Mouse (Mus musculus): ENCODE measurements around the gene Dusp10. TPM values are rescaled to one million over a fixed set of nuclear protein-coding genes. Genes with fewer than 3 reads are reported as not detected.

Dusp10 gene
- polyA plus RNA-seq, 1 experiment from 2014 or later: 5.7 TPM

DNA sequence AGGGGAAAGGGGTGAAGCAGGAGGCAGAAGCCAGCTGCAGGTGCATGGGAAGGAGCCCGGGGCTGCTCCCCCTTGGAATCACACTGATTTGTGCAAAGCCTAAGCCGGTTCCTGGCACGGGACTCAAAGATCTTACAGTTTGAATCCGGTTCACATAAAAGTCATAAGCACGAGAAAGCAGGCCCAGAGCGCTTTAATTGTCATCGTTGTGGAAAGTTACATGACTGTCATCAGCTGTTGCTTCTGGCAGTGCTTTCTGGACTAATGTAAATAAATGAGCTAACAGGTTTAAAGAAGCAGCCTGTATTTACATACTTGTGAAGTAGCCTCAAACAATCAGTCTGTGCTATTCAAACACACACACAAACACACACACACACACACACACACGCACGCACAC is 47.3 kb downstream of the Dusp10 start:
- ATAC-seq: no peak
- Histone ChIP-seq H3K27ac (no peak overlapping the region), H3K36me3 (no peaks in the 10 kb centered on the region), H3K4me2 (replicated peaks) (no peak overlapping the region), H3K4me1 (replicated peaks) (peaks cover 2% of the 10 kb centered on the region; the same call in 1 of the 2 replicates), H3K9ac (replicated peaks) (no peak overlapping the region), H3K27me3 (no peaks in the 10 kb centered on the region), H3K4me3 (replicated peaks) (no peak overlapping the region), H3K9me3 (no peaks in the 10 kb centered on the region)
- WGBS: 78% methylated on average over 9 of the region's 9 CpGs

DNA sequence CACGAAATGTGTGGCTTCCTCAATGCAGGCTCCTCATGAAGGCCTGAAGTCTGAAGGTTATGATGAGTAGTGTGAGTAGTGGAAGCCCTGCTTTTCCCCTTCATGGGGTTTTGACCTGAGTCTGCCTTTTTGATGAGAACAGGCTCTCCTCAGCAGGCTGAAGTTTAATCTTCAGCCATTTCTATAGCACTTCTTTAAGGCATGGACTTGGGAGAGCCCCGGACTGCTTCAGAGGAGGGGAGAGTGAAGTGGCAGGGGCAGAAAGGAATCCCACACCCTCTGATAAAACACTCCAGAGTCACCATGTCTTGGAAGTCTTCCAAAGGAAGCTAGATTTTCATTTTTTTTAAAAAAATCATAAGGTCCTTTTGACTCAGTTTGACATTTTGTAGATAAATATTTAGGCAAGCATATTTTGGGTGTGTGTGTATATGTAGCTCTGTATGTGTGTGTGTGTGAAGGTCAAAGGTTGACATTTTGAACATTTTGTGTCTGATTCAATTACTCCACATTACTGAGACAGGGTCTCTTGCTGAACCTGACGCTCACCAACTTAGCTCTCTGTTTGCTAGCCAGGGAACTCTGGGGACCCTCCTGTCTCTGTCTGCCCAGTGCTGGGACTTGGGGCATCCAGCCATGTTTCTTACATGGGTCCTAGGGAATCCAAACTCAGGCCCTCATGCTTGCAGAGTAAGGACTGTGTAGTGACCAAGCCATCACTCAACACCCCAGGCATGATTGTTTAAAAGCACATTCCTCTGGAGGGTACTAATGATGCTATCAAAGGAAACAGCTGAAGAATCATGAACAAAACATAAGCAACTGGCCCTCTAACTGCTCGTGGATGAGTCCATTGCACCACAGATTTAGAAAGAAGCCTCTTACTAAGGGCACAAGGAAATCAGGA is 48.0 kb downstream of the Dusp10 start:
- no peaks in the 10 kb centered on the region for H3K27me3 ChIP-seq
- peaks cover 9% of the 10 kb centered on the region for H3K4me1 ChIP-seq (replicated peaks)
- 82% methylated on average over 4 of the region's 4 CpGs for WGBS
- H3K4me3 ChIP-seq (replicated peaks): no peak overlapping the region
- H3K27ac ChIP-seq: no peak overlapping the region
- no peaks in the 10 kb centered on the region for H3K9me3 ChIP-seq
- H3K4me2 ChIP-seq (replicated peaks): no peak overlapping the region
- H3K36me3 ChIP-seq: no peaks in the 10 kb centered on the region
- H3K9ac ChIP-seq (replicated peaks): no peak overlapping the region
- ATAC-seq: no peak

DNA sequence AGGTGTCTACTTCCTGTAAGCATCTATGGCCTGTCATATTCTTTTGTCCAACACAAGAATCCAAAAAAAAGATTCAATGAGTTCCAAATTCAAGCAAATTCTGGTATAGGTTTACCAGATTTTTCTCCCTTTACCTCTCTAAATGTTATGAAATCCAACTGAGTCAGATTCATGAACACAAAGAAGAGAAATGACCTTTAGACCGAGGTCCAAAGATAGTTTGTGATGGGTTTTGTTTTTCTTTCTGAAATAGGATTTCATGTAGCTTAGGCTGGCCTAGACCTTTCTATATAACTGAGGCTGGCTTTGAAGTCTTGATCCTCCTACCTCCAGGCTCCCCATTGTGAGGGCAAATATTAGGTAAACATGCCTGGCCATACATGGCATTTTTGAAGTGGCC is 48.8 kb downstream of the Dusp10 start:
- Histone ChIP-seq H3K9me3 (no peaks in the 10 kb centered on the region), H3K4me1 (replicated peaks) (peaks cover 17% of the 10 kb centered on the region), H3K27ac (no peak overlapping the region), H3K4me3 (replicated peaks) (no peak overlapping the region), H3K36me3 (no peaks in the 10 kb centered on the region), H3K4me2 (replicated peaks) (no peak overlapping the region), H3K9ac (replicated peaks) (no peak overlapping the region), H3K27me3 (no peaks in the 10 kb centered on the region)
- 89% methylated on average over 1 of the region's 1 CpGs for WGBS
- ATAC-seq: no peak

DNA sequence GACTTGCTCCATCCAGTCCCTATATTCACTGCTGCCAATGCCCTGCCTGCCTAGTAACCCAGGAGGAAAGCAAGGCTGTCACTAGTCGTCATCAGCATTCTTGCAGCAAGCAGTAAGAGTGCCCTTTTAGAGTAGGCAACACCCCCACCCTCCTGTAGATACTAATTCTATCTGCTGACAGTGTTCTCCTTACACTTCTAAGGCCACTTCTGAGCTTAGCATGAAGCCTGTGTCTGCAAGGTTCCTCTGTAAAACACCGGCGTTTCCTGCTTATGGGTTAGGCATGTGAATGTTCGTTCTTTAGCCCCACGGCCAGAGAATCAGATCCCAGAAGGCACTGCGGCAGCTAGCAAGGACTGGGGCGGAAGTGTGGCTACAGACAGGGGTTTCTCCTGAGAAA is 51.2 kb downstream of the Dusp10 start:
- WGBS: 85% methylated on average over 7 of the region's 7 CpGs
- no peak overlapping the region for H3K27ac ChIP-seq

DNA sequence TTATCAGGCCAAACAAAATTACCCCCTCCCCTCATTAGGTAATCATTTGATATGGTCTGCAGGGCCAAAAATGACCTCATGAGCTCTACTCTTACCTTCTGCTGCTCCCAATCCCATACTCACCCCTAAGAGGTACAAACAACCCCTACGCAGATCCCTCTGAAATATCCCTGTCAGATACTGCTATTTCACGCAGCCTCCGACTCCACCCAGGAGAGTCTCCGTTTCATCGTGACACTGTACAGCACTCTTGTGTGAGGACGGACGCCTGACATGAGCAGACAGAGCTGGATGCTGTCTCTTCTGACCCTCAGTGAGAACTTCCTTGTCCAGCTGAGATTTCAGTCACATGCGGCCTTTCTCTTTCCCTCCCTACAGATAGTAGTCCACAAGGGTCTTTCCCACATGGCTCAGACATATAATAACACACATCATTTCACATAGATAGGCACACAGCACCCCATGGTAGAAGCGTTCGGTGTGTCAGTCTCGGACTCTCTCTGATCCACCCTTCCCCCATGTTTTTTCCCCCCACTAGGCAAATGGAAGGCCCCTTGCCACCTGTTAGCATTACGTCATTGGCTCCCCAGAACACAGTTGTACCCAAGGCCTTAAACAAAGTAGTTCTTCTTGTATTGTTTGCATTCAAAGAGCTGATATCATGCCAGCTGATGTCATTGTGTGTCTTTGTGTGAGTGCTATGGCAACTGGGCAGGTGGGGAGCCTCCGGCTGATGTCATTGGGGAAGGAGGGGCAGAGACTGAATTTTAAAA is 52.7 kb downstream of the Dusp10 start:
- H3K27me3 ChIP-seq: no peaks in the 10 kb centered on the region
- peak overlapping the region; percentile 81 for H3K27ac ChIP-seq
- H3K4me2 ChIP-seq (replicated peaks): peak overlapping the region; percentile 17; the same call in 1 of the 2 replicates
- WGBS: 50% methylated on average over 13 of the region's 13 CpGs
- no peaks in the 10 kb centered on the region for H3K9me3 ChIP-seq
- ATAC-seq: peak; percentile 92
- no peak overlapping the region for H3K4me3 ChIP-seq (replicated peaks)
- peaks cover 20% of the 10 kb centered on the region for H3K4me1 ChIP-seq (replicated peaks)
- no peak overlapping the region for H3K9ac ChIP-seq (replicated peaks)
- peaks cover 16% of the 10 kb centered on the region for H3K36me3 ChIP-seq

More for the DNA sequence above, 51.2 kb downstream of the Dusp10 start:
- H3K4me2 ChIP-seq (replicated peaks): no peak overlapping the region
- peaks cover 6% of the 10 kb centered on the region for H3K36me3 ChIP-seq
- no peak overlapping the region for H3K4me3 ChIP-seq (replicated peaks)
- ATAC-seq: no peak
- no peak overlapping the region for H3K9ac ChIP-seq (replicated peaks)
- no peaks in the 10 kb centered on the region for H3K27me3 ChIP-seq
- H3K9me3 ChIP-seq: no peaks in the 10 kb centered on the region
- peaks cover 20% of the 10 kb centered on the region for H3K4me1 ChIP-seq (replicated peaks)

DNA sequence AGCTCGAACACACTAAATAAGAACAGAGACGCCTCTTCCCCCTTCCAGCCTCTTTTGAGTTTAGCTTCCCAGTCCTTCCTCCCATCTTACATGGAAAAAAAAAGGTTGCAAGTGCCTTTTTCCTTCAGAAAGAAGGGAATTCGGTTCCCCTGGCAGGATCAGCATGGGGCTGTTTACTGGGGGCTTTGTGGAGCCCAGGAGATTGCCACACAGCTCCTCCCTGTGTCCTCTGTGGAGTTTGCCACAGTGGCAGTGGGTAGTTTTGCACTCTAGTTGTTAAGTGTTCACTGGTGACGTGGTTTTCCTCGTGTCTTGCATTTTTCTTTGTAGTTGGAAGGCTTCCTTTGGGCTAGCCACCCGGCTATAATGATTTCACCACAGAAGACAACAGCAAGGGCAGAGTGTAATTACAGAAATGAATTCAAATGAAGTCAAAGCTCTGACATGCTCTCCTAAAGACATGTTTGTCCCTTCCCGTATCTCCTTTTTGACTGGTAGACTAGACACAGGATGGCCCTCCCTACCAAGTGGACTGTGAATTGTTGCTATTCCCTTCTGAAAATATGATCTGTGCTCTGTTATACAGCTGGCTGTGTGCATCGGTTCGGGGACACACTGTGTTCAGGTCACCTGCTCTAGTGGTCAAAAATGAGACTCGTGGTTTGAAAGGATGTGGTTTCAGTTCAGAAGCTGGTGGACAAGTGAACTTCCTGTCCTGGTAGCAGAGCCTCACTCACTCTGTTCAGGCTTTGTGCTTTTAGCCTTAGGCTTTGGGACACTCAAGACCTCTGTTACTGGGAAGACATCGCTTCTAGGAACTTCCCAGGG is 53.6 kb downstream of the Dusp10 start:
- WGBS: 47% methylated on average over 11 of the region's 11 CpGs

DNA sequence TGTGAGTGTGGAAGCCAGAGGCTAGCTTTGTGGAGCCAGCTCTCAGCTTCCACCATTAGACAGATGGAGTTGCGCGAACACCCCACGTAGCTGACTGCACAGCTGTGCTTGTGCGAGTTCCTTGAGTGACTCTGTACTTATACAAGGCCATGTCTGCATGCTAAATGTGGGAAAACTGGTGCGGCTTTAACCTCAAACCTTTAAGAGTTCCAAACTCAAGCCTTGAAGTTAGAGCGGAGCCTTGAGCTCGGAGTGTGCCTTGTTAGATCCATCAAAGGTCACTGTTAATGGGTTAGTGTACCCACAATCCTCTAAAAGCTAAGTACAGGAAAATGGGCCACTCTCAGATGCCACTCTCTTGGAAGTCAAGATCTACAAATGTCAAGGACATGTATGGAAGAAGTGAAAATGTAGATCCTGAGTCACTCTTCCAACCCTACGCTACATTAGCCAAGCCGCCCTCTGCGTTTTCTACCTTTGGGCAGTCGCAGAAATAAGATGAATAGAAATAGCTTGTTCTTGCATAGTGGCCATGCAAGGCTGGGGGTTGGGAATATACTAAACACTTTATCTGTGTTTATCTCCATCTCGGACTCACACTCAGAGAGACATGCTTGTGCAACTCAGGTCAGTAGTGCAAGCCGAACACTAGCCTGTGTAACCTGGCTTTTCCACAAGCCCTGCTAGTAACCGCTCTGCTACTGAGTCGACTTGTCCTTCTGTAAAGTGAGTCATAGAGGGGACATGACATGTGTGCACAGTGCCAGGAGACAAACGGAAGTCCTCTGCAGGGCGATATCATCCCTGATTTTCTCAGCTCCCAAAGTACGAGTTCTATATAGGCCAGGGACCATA is 54.8 kb downstream of the Dusp10 start:
- no peak overlapping the region for H3K4me3 ChIP-seq (replicated peaks)
- no peak overlapping the region for H3K4me2 ChIP-seq (replicated peaks)
- 95% methylated on average over 18 of the region's 18 CpGs for WGBS
- H3K27ac ChIP-seq: no peak overlapping the region
- no peaks in the 10 kb centered on the region for H3K27me3 ChIP-seq
- peaks cover 26% of the 10 kb centered on the region for H3K36me3 ChIP-seq
- peaks cover 20% of the 10 kb centered on the region for H3K4me1 ChIP-seq (replicated peaks)
- no peak for ATAC-seq
- H3K9me3 ChIP-seq: no peaks in the 10 kb centered on the region
- H3K9ac ChIP-seq (replicated peaks): no peak overlapping the region

More for the DNA sequence above, 53.6 kb downstream of the Dusp10 start:
- H3K27me3 ChIP-seq: no peaks in the 10 kb centered on the region
- peak overlapping the region; percentile 81 for H3K27ac ChIP-seq
- 0 out of 2 replicates have a peak overlapping the region, but pooled peaks have one; percentile 2 for H3K9ac ChIP-seq (replicated peaks)
- H3K4me1 ChIP-seq (replicated peaks): peaks cover 20% of the 10 kb centered on the region
- H3K36me3 ChIP-seq: peaks cover 23% of the 10 kb centered on the region
- H3K4me3 ChIP-seq (replicated peaks): no peak overlapping the region
- no peaks in the 10 kb centered on the region for H3K9me3 ChIP-seq
- H3K4me2 ChIP-seq (replicated peaks): peak overlapping the region; percentile 17; the same call in 1 of the 2 replicates
- peak; percentile 74 for ATAC-seq

DNA sequence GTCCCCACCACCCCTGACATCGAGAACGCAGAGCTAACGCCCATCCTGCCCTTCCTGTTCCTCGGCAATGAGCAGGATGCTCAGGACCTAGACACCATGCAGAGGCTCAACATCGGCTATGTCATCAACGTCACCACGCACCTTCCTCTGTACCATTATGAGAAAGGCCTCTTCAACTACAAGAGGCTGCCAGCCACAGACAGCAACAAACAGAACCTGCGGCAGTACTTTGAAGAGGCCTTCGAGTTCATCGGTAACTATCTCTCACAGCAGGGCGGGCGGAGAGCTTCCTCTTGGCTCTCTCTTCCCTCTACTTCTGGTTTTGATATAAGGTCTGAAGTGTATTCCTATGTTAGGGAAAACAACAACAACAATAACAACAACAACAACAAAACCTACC is 55.9 kb downstream of the Dusp10 start:
- no peak for ATAC-seq
- Histone ChIP-seq H3K36me3 (peaks cover 33% of the 10 kb centered on the region), H3K27me3 (no peaks in the 10 kb centered on the region), H3K4me1 (replicated peaks) (peaks cover 20% of the 10 kb centered on the region), H3K4me3 (replicated peaks) (no peak overlapping the region), H3K27ac (no peak overlapping the region), H3K9me3 (no peaks in the 10 kb centered on the region), H3K4me2 (replicated peaks) (no peak overlapping the region), H3K9ac (replicated peaks) (no peak overlapping the region)
- 95% methylated on average over 12 of the region's 12 CpGs for WGBS

DNA sequence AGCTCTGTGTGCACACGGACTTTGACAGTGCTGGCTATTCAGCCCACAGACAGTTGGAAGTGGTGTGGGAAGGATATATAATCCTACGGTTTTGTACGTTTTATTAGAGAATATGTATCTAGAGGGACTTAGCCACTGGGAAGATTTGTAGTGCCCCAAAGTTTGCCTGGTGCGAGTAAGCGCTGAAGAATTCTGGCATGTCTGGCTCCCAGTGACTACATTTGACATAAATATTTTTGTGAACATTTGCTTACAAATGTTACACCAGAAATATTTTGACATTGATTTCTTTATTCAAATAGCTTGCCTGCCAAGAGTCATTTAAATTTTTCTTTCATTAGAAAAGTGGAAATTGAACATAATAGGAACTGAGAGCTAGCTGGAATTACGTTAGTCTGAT is 63.0 kb downstream of the Dusp10 start:
- 90% methylated on average over 6 of the region's 6 CpGs for WGBS
- no peak overlapping the region for H3K9ac ChIP-seq (replicated peaks)
- no peak for ATAC-seq

DNA sequence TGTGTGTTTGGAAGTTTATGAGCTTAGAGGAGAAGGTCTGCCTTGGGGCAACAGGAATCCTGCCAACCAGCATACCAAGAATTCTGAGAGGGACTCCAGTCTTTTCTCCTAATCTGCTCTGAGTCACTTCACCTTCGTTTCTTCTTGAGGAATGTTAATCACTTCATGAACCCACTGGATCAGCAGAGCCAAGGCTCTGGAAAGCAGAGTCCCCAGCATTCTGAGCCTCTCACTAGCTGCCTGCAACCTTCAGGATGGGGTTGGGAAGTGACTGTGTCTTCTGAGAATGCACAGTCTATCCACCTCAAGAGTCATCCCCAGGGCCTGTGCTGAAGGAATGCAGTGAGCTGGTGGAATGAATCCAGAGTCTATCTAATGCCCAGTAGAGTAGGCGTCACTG is 63.7 kb downstream of the Dusp10 start:
- no peak overlapping the region for H3K9ac ChIP-seq (replicated peaks)
- no peaks in the 10 kb centered on the region for H3K9me3 ChIP-seq
- no peak for ATAC-seq
- H3K27me3 ChIP-seq: no peaks in the 10 kb centered on the region
- H3K4me1 ChIP-seq (replicated peaks): no peaks in the 10 kb centered on the region; the same call in 1 of the 2 replicates
- no peak overlapping the region for H3K4me2 ChIP-seq (replicated peaks)
- peaks cover 18% of the 10 kb centered on the region for H3K36me3 ChIP-seq
- H3K4me3 ChIP-seq (replicated peaks): no peak overlapping the region
- no peak overlapping the region for H3K27ac ChIP-seq
- 70% methylated on average over 2 of the region's 2 CpGs for WGBS

More for the DNA sequence above, 63.0 kb downstream of the Dusp10 start:
- Histone ChIP-seq H3K4me2 (replicated peaks) (no peak overlapping the region), H3K9me3 (no peaks in the 10 kb centered on the region), H3K4me1 (replicated peaks) (no peaks in the 10 kb centered on the region; the same call in 1 of the 2 replicates), H3K4me3 (replicated peaks) (no peak overlapping the region), H3K36me3 (peaks cover 24% of the 10 kb centered on the region), H3K27ac (no peak overlapping the region), H3K27me3 (no peaks in the 10 kb centered on the region)

DNA sequence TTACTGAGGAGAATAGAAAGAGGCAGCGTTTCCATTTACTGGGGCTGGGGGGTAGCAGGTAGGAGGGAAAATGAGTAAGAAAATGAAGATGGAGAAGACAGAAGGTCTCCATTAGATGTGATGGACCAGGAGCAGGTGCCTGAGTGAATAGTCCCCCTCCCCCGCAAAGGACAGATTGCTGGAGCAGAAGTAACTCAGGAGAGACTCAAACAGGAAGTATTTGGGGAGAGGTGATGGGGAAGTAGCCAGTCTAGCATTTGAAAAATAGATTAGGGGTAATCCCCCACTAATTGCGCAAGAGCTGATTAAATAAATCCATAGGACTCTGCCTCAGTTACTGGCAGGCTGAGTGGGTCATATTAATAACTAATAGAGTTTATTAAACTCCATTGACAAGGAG is 66.2 kb downstream of the Dusp10 start:
- WGBS: 88% methylated on average over 3 of the region's 3 CpGs
- Histone ChIP-seq H3K4me1 (replicated peaks) (no peaks in the 10 kb centered on the region; the same call in 1 of the 2 replicates), H3K9me3 (no peaks in the 10 kb centered on the region), H3K9ac (replicated peaks) (no peak overlapping the region), H3K4me3 (replicated peaks) (no peak overlapping the region), H3K27me3 (no peaks in the 10 kb centered on the region), H3K4me2 (replicated peaks) (no peak overlapping the region), H3K36me3 (peaks cover 6% of the 10 kb centered on the region; the same call in 1 of the 2 replicates), H3K27ac (no peak overlapping the region)
- ATAC-seq: no peak

All from midbrain, embryonic 13.5 days (tissue).